Mouse (Mus musculus) forebrain, embryonic 16.5 days (tissue): ENCODE results near the gene Fbxo36. TPM values are rescaled to one million over a fixed set of nuclear protein-coding genes. Genes with fewer than 3 reads are reported as not detected.

Experiments used
- ATAC-seq: fragments of 200-750 bp; cut with Nextera tagmentation; 2 replicates; pipeline ENCODE4 v1.8.0; 2017; ENCODE audit warnings: mild to moderate bottlenecking, moderate library complexity
- H3K27ac ChIP-seq: fragments of 300-500 bp; sonication (generic); 2 replicates; pipeline ENCODE4 v1.5.1; 2014; ENCODE audit warnings: low read length, control low read depth
- H3K27me3 ChIP-seq: fragments of 300-500 bp; sonication (generic); replicated peaks from 2 replicates; pipeline ENCODE4 v1.6.1; 2014; ENCODE audit warnings: low read length; ENCODE audit not compliant: control insufficient read depth, insufficient read depth
- H3K36me3 ChIP-seq: fragments of 300-500 bp; sonication (generic); 2 replicates; pipeline ENCODE4 v1.6.1; 2014; ENCODE audit not compliant: control insufficient read depth, insufficient read depth
- H3K4me1 ChIP-seq: fragments of 300-500 bp; sonication (generic); replicated peaks from 2 replicates; pipeline ENCODE4 v1.6.1; 2014; ENCODE audit warnings: low read length; ENCODE audit not compliant: control insufficient read depth, insufficient read depth
- H3K4me2 ChIP-seq: fragments of 300-500 bp; sonication (generic); 2 replicates; pipeline ENCODE4 v1.6.1; 2014; ENCODE audit warnings: mild to moderate bottlenecking, low read length, control low read depth
- H3K4me3 ChIP-seq: fragments of 300-500 bp; sonication (generic); replicated peaks from 2 replicates; pipeline ENCODE4 v1.5.1; 2014; ENCODE audit warnings: mild to moderate bottlenecking, low read length, control low read depth
- H3K9ac ChIP-seq: fragments of 300-500 bp; sonication (generic); replicated peaks from 2 replicates; pipeline ENCODE4 v1.6.1; 2014; ENCODE audit warnings: low read depth, low read length, control low read depth
- H3K9me3 ChIP-seq: fragments of 300-500 bp; sonication (generic); 2 replicates; pipeline ENCODE4 v1.6.1; 2016; ENCODE audit warnings: low read length; ENCODE audit not compliant: control insufficient read depth
- WGBS: fragments of 180-500 bp; shearing (Covaris S2); extraction: QIAGEN DNeasy Blood & Tissue Kit; methylation state at CpG from one replicate; pipeline ENCODE4 v1.1.7; 2014; 5-methylcytosine and 5-hydroxymethylcytosine counted together
- polyA plus RNA-seq: library from polyadenylated mRNA; unstranded; fragments of >200 nt; fragmentation: Nextera tagmentation; extraction: Ambion mirVana; gene quantifications from 2 replicates; pipeline ENCODE4 v1.2.1, GENCODE M21; 2015

Gene Fbxo36
- polyA plus RNA-seq, 1 experiment from 2014 or later = 3.9 TPM

- no peaks in the 10 kb centered on the region for H3K4me1 ChIP-seq
- no peak overlapping the region for H3K4me2 ChIP-seq
- no peak overlapping the region for H3K9ac ChIP-seq
- H3K27me3 ChIP-seq = no peaks in the 10 kb centered on the region
- WGBS = 29% methylated on average over 9 of the region's 9 CpGs
- no peak overlapping the region for H3K27ac ChIP-seq
- ATAC-seq = no peak
- no peak overlapping the region for H3K4me3 ChIP-seq
- no peaks in the 10 kb centered on the region for H3K36me3 ChIP-seq
- H3K9me3 ChIP-seq = no peaks in the 10 kb centered on the region
These were observed 12.0 kb downstream of the Fbxo36 start for GRCm38 (mm10) chr1:84851512-84852235.

DNA sequence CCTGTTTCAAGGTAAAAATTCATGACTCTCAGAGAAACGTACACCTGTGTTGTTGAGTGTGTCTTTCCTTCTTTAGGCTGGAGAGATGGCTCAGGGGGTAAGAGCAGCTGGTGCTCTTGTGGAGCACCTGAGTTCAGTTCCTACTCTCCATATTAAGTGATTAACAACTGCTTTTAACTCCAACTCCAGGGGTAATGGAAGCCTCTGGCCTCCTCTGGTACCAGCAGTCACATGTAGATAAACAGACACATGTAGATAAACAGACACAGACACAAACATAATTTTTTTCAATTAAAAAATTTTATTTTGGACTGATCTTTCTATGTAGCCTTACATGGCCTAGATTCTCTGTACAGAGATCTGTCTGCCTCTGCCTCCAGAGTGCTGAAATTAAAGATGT, 14.1 kb downstream of the Fbxo36 start:
- Histone ChIP-seq H3K27ac (no peak overlapping the region), H3K4me2 (no peak overlapping the region), H3K4me1 (no peaks in the 10 kb centered on the region), H3K27me3 (no peaks in the 10 kb centered on the region), H3K9ac (no peak overlapping the region), H3K9me3 (no peaks in the 10 kb centered on the region), H3K36me3 (no peaks in the 10 kb centered on the region), H3K4me3 (no peak overlapping the region)
- ATAC-seq = no peak
- WGBS = 78% methylated on average over 1 of the region's 1 CpGs

- Histone ChIP-seq H3K9ac (no peak overlapping the region), H3K36me3 (no peaks in the 10 kb centered on the region), H3K9me3 (no peaks in the 10 kb centered on the region), H3K4me1 (no peaks in the 10 kb centered on the region), H3K4me3 (no peak overlapping the region), H3K4me2 (no peak overlapping the region), H3K27me3 (no peaks in the 10 kb centered on the region), H3K27ac (no peak overlapping the region)
- ATAC-seq = no peak
- WGBS = 90% methylated on average over 2 of the region's 2 CpGs
These were observed 15.3 kb downstream of the Fbxo36 start for GRCm38 (mm10) chr1:84854966-84855365.

GRCm38 (mm10) chr1:84855756-84856155, 16.1 kb downstream of the Fbxo36 start:
- H3K4me1 ChIP-seq = no peaks in the 10 kb centered on the region
- H3K4me3 ChIP-seq = no peak overlapping the region
- 82% methylated on average over 2 of the region's 2 CpGs for WGBS
- ATAC-seq = no peak
- H3K27ac ChIP-seq = no peak overlapping the region
- H3K27me3 ChIP-seq = no peaks in the 10 kb centered on the region
- H3K9ac ChIP-seq = no peak overlapping the region
- no peak overlapping the region for H3K4me2 ChIP-seq
- no peaks in the 10 kb centered on the region for H3K9me3 ChIP-seq
- no peaks in the 10 kb centered on the region for H3K36me3 ChIP-seq

DNA sequence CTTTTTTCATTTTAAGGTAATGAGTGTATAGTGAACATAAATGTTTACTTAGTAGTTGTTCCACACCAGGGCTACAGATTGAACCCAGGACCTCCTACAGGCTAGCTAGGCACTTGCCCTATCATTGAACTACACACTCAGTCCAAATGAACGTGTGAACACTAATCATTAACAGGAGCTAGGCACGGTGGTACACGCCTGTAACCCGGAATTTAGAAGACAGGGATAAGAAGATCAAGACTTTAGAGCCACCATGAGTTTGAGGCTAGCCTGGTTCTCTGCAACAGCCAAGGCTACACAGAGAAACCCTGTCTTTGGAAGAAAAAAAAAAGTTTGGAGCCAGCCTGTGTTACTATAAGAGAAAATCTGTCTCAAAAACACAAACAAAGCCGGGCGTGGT, 20.0 kb downstream of the Fbxo36 start:
- Histone ChIP-seq H3K4me2 (no peak overlapping the region), H3K36me3 (no peaks in the 10 kb centered on the region), H3K4me3 (no peak overlapping the region), H3K4me1 (no peaks in the 10 kb centered on the region), H3K27me3 (no peaks in the 10 kb centered on the region), H3K9me3 (no peaks in the 10 kb centered on the region), H3K27ac (no peak overlapping the region), H3K9ac (no peak overlapping the region)
- no peak for ATAC-seq
- WGBS = 89% methylated on average over 6 of the region's 6 CpGs

- H3K4me1 ChIP-seq = no peaks in the 10 kb centered on the region
- H3K4me2 ChIP-seq = no peak overlapping the region
- no peaks in the 10 kb centered on the region for H3K27me3 ChIP-seq
- no peak for ATAC-seq
- no peak overlapping the region for H3K27ac ChIP-seq
- H3K36me3 ChIP-seq = no peaks in the 10 kb centered on the region
- WGBS = 90% methylated on average over 10 of the region's 10 CpGs
- H3K4me3 ChIP-seq = no peak overlapping the region
- H3K9ac ChIP-seq = no peak overlapping the region
- no peaks in the 10 kb centered on the region for H3K9me3 ChIP-seq
These were observed 21.0 kb downstream of the Fbxo36 start for GRCm38 (mm10) chr1:84860360-84861254.

- WGBS = 71% methylated on average over 1 of the region's 1 CpGs
- Histone ChIP-seq H3K9me3 (no peaks in the 10 kb centered on the region), H3K36me3 (no peaks in the 10 kb centered on the region), H3K27ac (no peak overlapping the region), H3K4me2 (no peak overlapping the region), H3K4me3 (no peak overlapping the region), H3K4me1 (no peaks in the 10 kb centered on the region), H3K9ac (no peak overlapping the region), H3K27me3 (no peaks in the 10 kb centered on the region)
- no peak for ATAC-seq
These were observed 21.6 kb downstream of the Fbxo36 start for GRCm38 (mm10) chr1:84861255-84861630.

DNA sequence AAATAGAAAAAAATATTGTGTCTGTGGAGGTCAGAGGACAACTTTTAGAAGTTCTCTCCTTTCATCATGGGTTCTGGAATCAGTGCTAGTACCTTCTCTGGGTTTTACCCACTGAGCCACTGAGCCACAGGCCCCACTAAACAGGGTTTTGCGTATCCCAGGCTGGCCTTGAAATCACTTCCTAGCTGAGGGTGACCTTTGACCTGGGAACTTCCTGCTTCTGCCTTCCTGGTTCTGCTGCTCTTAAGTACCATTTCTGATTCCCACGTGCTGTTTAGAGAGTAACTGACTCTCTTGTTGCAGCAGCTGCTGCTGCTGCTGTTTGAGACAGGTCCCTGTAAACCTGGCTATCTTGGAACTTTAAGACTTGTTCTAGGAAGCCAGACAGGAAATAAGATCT, 25.0 kb downstream of the Fbxo36 start:
- 82% methylated on average over 2 of the region's 2 CpGs for WGBS
- Histone ChIP-seq H3K4me1 (no peaks in the 10 kb centered on the region), H3K4me3 (no peak overlapping the region), H3K4me2 (no peak overlapping the region), H3K9ac (no peak overlapping the region), H3K27ac (no peak overlapping the region), H3K36me3 (no peaks in the 10 kb centered on the region), H3K27me3 (no peaks in the 10 kb centered on the region), H3K9me3 (no peaks in the 10 kb centered on the region)
- no peak for ATAC-seq

DNA sequence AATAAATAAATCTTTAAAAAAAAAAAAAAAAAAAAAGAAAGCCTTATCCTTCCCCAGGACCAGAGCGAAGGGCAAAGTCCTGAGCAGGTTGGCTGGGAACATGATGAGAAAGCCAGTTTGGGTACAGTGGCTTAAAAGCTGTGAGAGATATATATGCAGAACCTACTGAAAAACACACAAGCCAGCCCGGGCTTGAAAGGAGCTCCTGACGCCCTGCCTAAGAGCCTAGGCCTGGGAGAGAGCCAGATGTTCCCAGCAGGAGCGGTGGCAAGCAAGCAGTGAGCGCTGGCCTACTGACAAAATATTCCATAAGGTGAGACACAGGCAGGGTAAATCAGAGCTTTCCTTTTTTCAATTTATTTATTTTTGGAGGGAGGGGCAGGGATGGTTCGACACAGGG, 26.6 kb downstream of the Fbxo36 start:
- 92% methylated on average over 6 of the region's 6 CpGs for WGBS
- Histone ChIP-seq H3K27me3 (no peaks in the 10 kb centered on the region), H3K9ac (no peak overlapping the region), H3K9me3 (no peaks in the 10 kb centered on the region), H3K27ac (no peak overlapping the region), H3K4me1 (no peaks in the 10 kb centered on the region), H3K4me2 (no peak overlapping the region), H3K36me3 (no peaks in the 10 kb centered on the region), H3K4me3 (no peak overlapping the region)
- ATAC-seq = no peak
